Mouse (Mus musculus) hindbrain, embryonic 10.5 days (tissue): ENCODE results near the gene Lmo2. TPM values are rescaled to one million over a fixed set of nuclear protein-coding genes. Genes with fewer than 3 reads are reported as not detected.
A peak's percentile ranks its signal among the peaks of the same experiment; 100 is the strongest.

Source experiments
- DNase-seq: peaks from one replicate; pipeline ENCODE4 v3.0.0-alpha.2; 2017; ENCODE audit warnings: low spot score
- H3K27ac ChIP-seq: fragments of 300-500 bp; sonication (generic); 2 replicates; pipeline ENCODE4 v1.5.1; 2016; ENCODE audit warnings: mild to moderate bottlenecking, moderate library complexity
- H3K27me3 ChIP-seq: fragments of 300-500 bp; sonication (generic); 2 replicates; pipeline ENCODE4 v1.6.1; 2016; ENCODE audit warnings: mild to moderate bottlenecking; ENCODE audit not compliant: poor library complexity, insufficient read depth, severe bottlenecking
- H3K36me3 ChIP-seq: fragments of 300-500 bp; sonication (generic); 2 replicates; pipeline ENCODE4 v1.6.1; 2016; ENCODE audit warnings: mild to moderate bottlenecking, moderate library complexity
- H3K4me1 ChIP-seq: fragments of 300-500 bp; sonication (generic); replicated peaks from 2 replicates; pipeline ENCODE4 v1.6.1; 2016; ENCODE audit warnings: mild to moderate bottlenecking
- H3K4me3 ChIP-seq: fragments of 300-500 bp; sonication (generic); 2 replicates; pipeline ENCODE4 v1.5.1; 2016; ENCODE audit warnings: mild to moderate bottlenecking, moderate library complexity
- H3K9me3 ChIP-seq: fragments of 300-500 bp; sonication (generic); 2 replicates; pipeline ENCODE4 v1.6.1; 2016; ENCODE audit warnings: mild to moderate bottlenecking, moderate library complexity
- WGBS: fragments of 180-500 bp; shearing (Covaris S2); methylation state at CpG from one replicate; pipeline ENCODE4 v1.1.7; 2016; 5-methylcytosine and 5-hydroxymethylcytosine counted together
- polyA plus RNA-seq: library from polyadenylated mRNA; unstranded; fragments of >200 nt; fragmentation: Nextera tagmentation; extraction: Ambion mirVana; gene quantifications from 2 replicates; pipeline ENCODE4 v1.2.1, GENCODE M21; 2016

Lmo2 gene
- polyA plus RNA-seq, 1 experiment from 2014 or later: 21.2 TPM

DNA sequence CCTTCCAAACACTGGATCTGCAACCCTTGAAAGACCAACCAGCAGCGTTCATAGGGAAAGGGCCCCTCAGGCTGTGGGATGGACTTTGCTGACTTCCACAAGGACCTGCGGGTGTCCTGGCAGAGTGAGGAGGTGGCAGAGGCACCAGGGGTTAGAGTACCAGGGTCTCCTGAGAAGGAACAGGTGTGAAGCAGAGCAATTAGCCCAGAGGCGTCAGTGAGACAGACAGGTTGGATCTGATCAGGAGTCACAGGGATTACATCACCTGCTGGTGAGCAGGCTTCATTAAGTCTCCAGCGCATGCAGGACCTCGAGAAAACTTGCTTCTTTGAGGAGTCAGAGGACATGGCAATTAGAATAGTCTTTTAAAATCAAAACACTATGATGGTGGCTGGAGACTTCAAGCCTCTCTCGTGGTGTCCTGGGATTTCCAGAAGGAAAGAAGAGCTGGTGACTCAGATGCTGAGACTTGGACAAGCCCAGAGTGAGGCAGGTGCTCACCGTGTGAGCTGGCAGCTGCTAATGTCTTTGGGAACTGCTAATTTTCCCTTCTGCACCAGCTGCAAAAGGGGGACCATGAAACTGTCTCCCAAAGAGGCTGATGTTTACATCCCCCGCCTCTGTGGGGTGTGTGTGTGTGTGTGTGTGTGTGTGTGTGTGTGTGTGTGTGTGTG, 9.7 kb upstream of the Lmo2 start:
- Histone ChIP-seq H3K9me3 (no peaks in the 10 kb centered on the region), H3K4me3 (no peak overlapping the region), H3K27me3 (0 out of 2 replicates have a peak, but pooled peaks cover 3% of the 10 kb centered on the region), H3K36me3 (no peaks in the 10 kb centered on the region), H3K4me1 (0 out of 2 replicates have a peak, but pooled peaks cover 3% of the 10 kb centered on the region), H3K27ac (no peak overlapping the region)
- no peak for DNase-seq
- WGBS: 71% methylated on average over 8 of the region's 8 CpGs

DNA sequence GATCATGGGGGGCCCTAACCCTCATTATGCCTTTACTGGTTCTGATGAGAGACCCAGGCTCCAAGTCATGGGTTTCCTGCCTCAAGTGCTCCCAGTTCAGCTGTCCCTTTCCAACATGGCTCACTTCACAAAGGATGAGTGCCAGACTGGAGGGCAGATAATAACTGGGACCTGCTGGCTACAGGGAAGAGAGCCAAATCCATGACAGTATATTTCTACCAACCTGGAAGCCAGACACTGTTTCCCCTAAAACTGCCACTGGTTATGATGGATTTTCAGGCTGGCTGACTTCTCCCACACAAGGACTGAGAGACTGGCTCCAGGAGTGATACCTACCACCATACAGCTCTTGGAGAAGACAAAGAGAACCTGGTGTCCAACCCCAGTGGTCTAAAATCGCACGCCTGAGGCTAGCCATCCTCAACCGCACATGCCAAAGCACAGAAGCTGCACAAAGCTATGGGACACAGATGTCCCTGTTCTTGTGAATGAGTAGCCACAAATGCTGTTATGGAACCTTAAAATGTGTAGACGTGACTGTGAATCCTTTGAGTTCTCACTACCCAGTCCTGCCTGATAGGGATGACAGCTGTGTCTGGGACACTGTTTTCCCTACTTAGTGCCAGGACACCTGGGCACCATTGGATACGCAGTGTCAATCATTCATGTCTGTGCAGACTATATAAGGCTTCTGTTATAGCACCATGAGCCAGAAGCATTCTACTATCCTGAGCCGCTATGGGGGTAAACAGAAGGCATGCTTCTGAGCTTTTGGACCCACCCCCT, 4.5 kb upstream of the Lmo2 start:
- Histone ChIP-seq H3K4me1 (0 out of 2 replicates have a peak, but pooled peaks cover 2% of the 10 kb centered on the region), H3K9me3 (no peaks in the 10 kb centered on the region), H3K36me3 (no peaks in the 10 kb centered on the region), H3K4me3 (no peak overlapping the region), H3K27ac (no peak overlapping the region), H3K27me3 (no peaks in the 10 kb centered on the region)
- 90% methylated on average over 6 of the region's 6 CpGs for WGBS
- no peak for DNase-seq

DNA sequence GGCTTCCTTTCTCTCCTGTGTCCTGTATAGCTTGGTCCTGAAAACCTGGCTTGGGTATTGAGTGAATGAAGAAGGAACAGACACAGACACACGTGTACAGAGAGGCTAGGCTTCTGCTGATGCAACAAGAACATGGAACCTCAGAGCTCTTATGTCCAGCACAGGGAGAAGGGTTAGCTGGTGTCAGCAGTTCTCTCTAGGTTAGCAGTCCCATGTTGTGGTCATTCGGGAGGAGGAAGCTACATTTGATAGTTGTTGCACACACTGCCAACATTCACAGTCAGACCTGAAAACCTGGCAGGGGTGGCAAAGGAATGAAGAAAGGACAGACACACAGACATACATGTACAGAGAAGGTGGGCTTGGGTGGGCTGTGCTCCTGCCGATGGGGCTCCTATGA, 2.1 kb upstream of the Lmo2 start:
- 79% methylated on average over 3 of the region's 3 CpGs for WGBS
- Histone ChIP-seq H3K36me3 (no peaks in the 10 kb centered on the region), H3K4me3 (no peak overlapping the region), H3K4me1 (no peaks in the 10 kb centered on the region), H3K27me3 (no peaks in the 10 kb centered on the region), H3K9me3 (no peaks in the 10 kb centered on the region), H3K27ac (no peak overlapping the region)
- no peak for DNase-seq

DNA sequence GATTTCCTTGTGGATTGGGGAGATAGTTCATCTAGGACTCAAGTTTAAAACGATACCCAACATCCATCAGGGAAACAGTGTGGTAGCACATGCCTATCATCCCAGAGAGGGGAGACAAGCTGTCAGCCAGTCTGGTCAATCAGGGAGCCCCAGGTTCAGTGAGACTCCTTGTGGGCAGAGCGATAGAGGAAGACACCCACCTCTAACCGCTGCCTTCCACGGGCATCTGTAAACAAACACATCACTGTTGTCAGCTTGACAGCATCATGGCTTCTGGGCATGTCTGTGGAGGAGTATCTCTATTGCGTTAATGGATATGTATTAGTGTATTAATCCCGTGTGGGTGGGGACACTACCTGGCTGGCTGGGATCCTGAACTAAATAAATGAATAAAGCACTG, 919 bp upstream of the Lmo2 start:
- Histone ChIP-seq H3K9me3 (no peaks in the 10 kb centered on the region), H3K27ac (no peak overlapping the region), H3K27me3 (no peaks in the 10 kb centered on the region), H3K4me3 (no peak overlapping the region), H3K4me1 (no peaks in the 10 kb centered on the region), H3K36me3 (no peaks in the 10 kb centered on the region)
- WGBS: 89% methylated on average over 6 of the region's 6 CpGs
- DNase-seq: no peak

DNA sequence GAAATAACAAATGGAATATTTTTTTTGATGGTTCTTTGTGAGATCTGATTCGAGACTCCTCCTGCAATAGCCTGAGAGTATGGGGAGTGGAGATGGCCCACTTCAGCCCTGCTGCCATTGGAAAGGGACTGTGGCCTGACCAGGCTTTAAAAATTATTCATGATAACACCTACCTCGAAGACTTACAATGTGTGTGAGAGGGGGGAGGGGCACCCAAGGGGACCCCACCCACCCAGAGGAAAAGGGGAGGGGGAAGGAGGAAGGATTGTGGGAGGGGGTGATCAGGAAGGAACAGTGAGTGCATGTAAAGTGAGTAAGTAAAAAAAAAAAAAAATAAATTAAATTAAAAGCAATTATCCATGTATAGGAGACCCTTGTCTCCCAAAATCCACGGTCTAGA, 848 bp downstream of the Lmo2 start:
- DNase-seq: no peak
- H3K27ac ChIP-seq: no peak overlapping the region
- H3K36me3 ChIP-seq: no peaks in the 10 kb centered on the region
- no peak overlapping the region for H3K4me3 ChIP-seq
- 79% methylated on average over 3 of the region's 3 CpGs for WGBS
- no peaks in the 10 kb centered on the region for H3K9me3 ChIP-seq
- no peaks in the 10 kb centered on the region for H3K4me1 ChIP-seq
- H3K27me3 ChIP-seq: no peaks in the 10 kb centered on the region; the same call in 1 of the 2 replicates

DNA sequence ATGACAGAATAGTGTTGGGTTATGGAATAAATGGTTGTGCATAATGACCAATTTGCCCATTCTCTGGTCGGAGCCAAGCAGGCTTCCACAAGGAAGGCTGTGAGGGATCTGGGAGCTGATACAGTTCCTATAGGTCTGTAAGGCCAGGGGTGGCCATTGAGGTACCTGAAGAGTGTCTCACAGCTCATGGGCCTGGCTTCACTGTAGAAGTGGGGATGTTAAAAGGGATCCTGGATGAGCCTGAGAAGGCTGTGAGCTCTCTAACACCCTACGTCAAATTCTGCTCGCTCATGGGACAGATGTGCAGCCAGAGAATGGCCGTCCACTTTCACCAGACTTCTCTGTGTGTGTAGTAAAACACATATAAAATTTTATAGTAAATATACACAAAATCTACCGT, 1.3 kb downstream of the Lmo2 start:
- no peak overlapping the region for H3K27ac ChIP-seq
- H3K4me1 ChIP-seq: no peaks in the 10 kb centered on the region
- H3K9me3 ChIP-seq: no peaks in the 10 kb centered on the region
- WGBS: 91% methylated on average over 5 of the region's 5 CpGs
- no peaks in the 10 kb centered on the region for H3K36me3 ChIP-seq
- H3K4me3 ChIP-seq: no peak overlapping the region
- no peak for DNase-seq
- no peaks in the 10 kb centered on the region; the same call in 1 of the 2 replicates for H3K27me3 ChIP-seq

DNA sequence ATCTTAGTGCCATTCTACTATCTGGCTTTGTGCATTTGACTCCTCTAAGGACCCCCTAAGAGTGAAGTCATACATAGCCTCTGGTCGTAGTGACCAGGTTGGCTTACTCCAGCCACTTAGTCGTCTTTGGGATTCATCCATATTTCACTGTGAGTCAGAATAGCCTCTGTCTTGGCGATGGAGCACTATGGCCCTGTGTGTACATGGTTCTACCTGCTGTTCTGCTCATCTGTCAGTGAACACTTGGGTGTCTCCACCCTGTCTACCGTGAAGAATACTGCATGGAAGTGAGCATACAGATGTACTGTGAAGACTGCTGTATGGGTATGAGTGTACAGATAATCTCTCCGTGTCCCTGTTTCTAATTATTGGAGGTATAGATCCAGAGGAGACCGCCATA, 1.8 kb downstream of the Lmo2 start:
- H3K9me3 ChIP-seq: no peaks in the 10 kb centered on the region
- no peaks in the 10 kb centered on the region; the same call in 1 of the 2 replicates for H3K27me3 ChIP-seq
- no peaks in the 10 kb centered on the region for H3K4me1 ChIP-seq
- no peak overlapping the region for H3K27ac ChIP-seq
- WGBS: 91% methylated on average over 6 of the region's 6 CpGs
- H3K4me3 ChIP-seq: no peak overlapping the region
- H3K36me3 ChIP-seq: no peaks in the 10 kb centered on the region
- no peak for DNase-seq

DNA sequence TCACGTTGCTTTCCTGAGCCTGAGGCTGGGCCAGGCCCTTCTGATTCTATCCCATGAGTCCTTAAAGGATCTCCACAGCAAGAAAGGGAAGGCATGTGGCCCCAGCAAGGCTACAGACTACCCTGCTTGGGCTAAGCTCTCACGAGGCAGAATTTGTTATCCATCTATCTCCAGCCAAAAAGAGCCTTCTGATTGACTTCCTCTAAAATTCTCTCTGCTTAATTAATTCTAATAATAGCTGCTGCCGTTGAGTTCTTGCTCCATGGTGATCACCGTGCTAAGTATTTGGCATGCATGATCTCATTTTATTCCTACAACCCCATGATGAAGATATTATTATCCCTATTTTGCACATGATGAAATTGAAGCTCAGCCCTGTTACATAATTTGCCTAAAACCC, 4.6 kb downstream of the Lmo2 start:
- Histone ChIP-seq H3K27ac (no peak overlapping the region), H3K4me3 (no peak overlapping the region), H3K9me3 (no peaks in the 10 kb centered on the region), H3K27me3 (peaks cover 13% of the 10 kb centered on the region), H3K4me1 (no peaks in the 10 kb centered on the region), H3K36me3 (no peaks in the 10 kb centered on the region)
- WGBS: 87% methylated on average over 4 of the region's 4 CpGs
- no peak for DNase-seq

DNA sequence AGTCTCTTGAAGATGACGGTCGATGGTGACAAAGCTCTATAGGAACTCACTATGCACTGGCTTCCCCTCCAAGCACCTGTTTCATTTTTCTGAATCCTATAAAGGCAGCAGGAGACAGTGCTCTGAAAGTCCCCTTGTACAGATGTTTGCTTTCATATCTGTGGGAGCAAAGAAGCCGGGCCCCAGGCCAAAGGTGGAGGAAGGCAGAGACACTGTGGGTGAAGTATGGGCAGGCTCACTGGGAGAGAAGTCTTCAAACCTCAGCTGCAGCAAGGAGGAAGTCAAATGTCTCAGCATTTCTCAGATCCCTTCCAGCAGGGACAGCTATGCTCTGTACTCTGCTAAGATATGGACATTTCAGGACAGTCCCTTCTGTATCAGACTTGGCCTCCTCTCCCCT, 7.6 kb downstream of the Lmo2 start:
- DNase-seq: no peak
- Histone ChIP-seq H3K27ac (no peak overlapping the region), H3K9me3 (no peaks in the 10 kb centered on the region), H3K27me3 (peaks cover 35% of the 10 kb centered on the region), H3K4me3 (no peak overlapping the region), H3K4me1 (peaks cover 12% of the 10 kb centered on the region), H3K36me3 (no peaks in the 10 kb centered on the region)
- 90% methylated on average over 3 of the region's 3 CpGs for WGBS

DNA sequence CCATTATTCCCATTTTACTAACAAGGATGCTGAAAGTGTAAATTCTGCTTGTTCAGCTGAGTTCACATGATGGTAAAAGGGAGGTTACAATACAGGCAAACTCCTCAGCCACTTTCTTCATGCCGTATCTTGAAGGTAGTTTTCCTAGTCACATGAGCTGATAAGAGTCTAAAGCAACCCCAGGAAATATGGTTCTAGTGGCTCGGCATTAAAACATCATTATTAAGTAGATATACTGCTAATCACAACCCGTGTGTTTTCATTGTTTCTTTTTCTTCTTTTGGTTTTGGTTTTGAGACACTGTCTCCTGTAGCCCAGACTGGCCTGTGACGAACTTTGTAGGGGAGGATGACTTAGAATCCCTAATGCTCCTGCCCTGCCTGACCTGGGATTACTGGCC, 10.4 kb downstream of the Lmo2 start:
- H3K36me3 ChIP-seq: no peaks in the 10 kb centered on the region
- H3K4me3 ChIP-seq: no peak overlapping the region
- H3K4me1 ChIP-seq: peaks cover 21% of the 10 kb centered on the region
- H3K9me3 ChIP-seq: no peaks in the 10 kb centered on the region
- 77% methylated on average over 4 of the region's 4 CpGs for WGBS
- no peak for DNase-seq
- H3K27me3 ChIP-seq: peaks cover 63% of the 10 kb centered on the region
- no peak overlapping the region for H3K27ac ChIP-seq

DNA sequence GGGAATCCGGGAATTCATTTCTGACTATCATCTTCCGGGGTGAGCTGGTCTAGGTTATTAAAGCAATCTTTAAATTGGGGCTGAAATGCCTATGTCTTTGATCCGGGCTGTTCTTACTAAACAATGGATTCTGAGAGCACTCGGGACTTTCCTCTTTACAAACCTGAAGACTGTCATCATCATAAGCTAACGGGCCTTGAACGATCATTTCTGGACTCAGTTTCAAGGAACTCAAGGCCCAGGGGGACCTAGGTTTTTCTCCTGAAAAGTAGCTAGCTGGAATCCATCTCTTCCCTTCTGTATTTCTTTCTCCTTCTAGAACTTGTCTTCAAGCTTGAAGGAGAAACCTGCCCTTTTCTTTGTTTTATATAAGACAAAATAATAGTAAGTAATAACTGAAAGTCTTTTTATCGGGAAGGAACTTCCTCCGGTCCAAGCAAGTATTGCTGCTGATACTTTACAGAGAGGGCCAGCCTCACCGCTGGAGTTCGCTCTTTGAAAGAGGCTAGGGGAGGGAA, 11.2 kb downstream of the Lmo2 start:
- peaks cover 71% of the 10 kb centered on the region for H3K27me3 ChIP-seq
- H3K36me3 ChIP-seq: no peaks in the 10 kb centered on the region
- DNase-seq: no peak
- H3K4me3 ChIP-seq: peak overlapping the region; percentile 75
- H3K27ac ChIP-seq: peak overlapping the region; percentile 88
- peaks cover 21% of the 10 kb centered on the region for H3K4me1 ChIP-seq
- H3K9me3 ChIP-seq: no peaks in the 10 kb centered on the region
- 23% methylated on average over 10 of the region's 10 CpGs for WGBS

DNA sequence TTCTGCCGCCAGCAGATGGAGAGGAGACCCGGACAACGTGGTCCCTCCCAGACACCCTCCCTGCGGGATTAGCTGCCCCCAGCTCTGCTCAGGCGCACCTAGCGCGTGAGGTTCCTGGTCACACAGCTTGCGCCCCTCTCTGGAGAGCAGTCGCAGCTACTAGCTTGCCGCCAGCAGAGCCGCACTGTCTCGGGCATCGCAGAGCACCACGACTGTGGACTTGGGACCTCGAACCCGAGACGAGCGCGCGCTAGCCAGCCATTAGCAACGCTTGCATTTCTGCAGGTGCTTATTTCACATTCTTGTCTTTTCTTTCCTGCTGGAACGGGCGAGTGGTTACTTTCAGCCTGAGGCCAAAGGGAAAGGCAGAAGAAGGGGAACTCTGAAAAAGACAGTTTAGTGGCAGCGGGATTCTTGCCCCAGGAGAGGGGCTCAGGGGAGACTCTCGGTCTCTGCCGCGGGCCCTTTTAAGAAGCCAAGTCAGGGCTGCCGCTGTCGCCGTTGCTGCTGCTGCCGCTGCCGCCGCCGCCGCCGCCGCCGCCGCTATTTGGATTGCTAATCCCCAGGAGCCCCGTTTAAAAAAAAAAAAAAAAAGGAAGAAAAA, 11.8 kb downstream of the Lmo2 start:
- peak overlapping the region; percentile 88 for H3K27ac ChIP-seq
- under 1% methylated on average over 40 of the region's 40 CpGs for WGBS

More for the DNA sequence above, 11.8 kb downstream of the Lmo2 start:
- H3K9me3 ChIP-seq: no peaks in the 10 kb centered on the region
- H3K27me3 ChIP-seq: peaks cover 72% of the 10 kb centered on the region
- H3K4me1 ChIP-seq: peaks cover 21% of the 10 kb centered on the region
- peak overlapping the region; percentile 75 for H3K4me3 ChIP-seq
- no peaks in the 10 kb centered on the region for H3K36me3 ChIP-seq
- peak; percentile 80 for DNase-seq
